Mouse (Mus musculus) liver, embryonic 13.5 days (tissue): ENCODE measurements around the gene Dnajc6. TPM values are rescaled to one million over a fixed set of nuclear protein-coding genes. Genes with fewer than 3 reads are reported as not detected.

ENCODE experiments used
- ATAC-seq: fragments of 200-750 bp; cut with Nextera tagmentation; 2 replicates; pipeline ENCODE4 v1.8.0; 2017; ENCODE audit warnings: low read depth, mild to moderate bottlenecking, moderate number of reproducible peaks, moderate library complexity
- DNase-seq: peaks from one replicate; pipeline ENCODE4 v3.0.0; 2022
- H3K27ac ChIP-seq: fragments of 300-500 bp; sonication (generic); 2 replicates; pipeline ENCODE4 v1.5.1; 2015; ENCODE audit warnings: moderate library complexity, mild to moderate bottlenecking, inconsistent platforms
- H3K27me3 ChIP-seq: fragments of 300-500 bp; sonication (generic); 2 replicates; pipeline ENCODE4 v1.6.1; 2015; ENCODE audit warnings: mild to moderate bottlenecking, inconsistent platforms
- H3K36me3 ChIP-seq: fragments of 300-500 bp; sonication (generic); 2 replicates; pipeline ENCODE4 v1.6.1; 2015; ENCODE audit warnings: mild to moderate bottlenecking, inconsistent platforms
- H3K4me1 ChIP-seq: fragments of 300-500 bp; sonication (generic); replicated peaks from 2 replicates; pipeline ENCODE4 v1.6.1; 2015; ENCODE audit warnings: inconsistent platforms
- H3K4me2 ChIP-seq: fragments of 300-500 bp; sonication (generic); 2 replicates; pipeline ENCODE4 v1.6.1; 2015; ENCODE audit warnings: inconsistent platforms, mild to moderate bottlenecking, moderate library complexity
- H3K4me3 ChIP-seq: fragments of 300-500 bp; sonication (generic); replicated peaks from 2 replicates; pipeline ENCODE4 v1.5.1; 2015; ENCODE audit warnings: mild to moderate bottlenecking, inconsistent platforms
- H3K9ac ChIP-seq: fragments of 300-500 bp; sonication (generic); 2 replicates; pipeline ENCODE4 v1.6.1; 2015; ENCODE audit warnings: mild to moderate bottlenecking, inconsistent platforms
- H3K9me3 ChIP-seq: fragments of 300-500 bp; sonication (generic); replicated peaks from 2 replicates; pipeline ENCODE4 v1.6.1; 2016; ENCODE audit warnings: inconsistent platforms
- WGBS: fragments of 180-500 bp; shearing (Covaris S2); methylation state at CpG from one replicate; pipeline ENCODE4 v1.1.7; 2015; ENCODE audit not compliant: insufficient replicate concordance; 5-methylcytosine and 5-hydroxymethylcytosine counted together
- polyA plus RNA-seq: library from polyadenylated mRNA; unstranded; fragments of >200 nt; fragmentation: Nextera tagmentation; extraction: Ambion mirVana; gene quantifications from 2 replicates; pipeline ENCODE4 v1.2.1, GENCODE M21; 2015

Gene Dnajc6
- 0.12 and 0.14 TPM in 2 replicates for polyA plus RNA-seq

- peak within 1 kb of the TSS; percentile 64 for H3K4me2 ChIP-seq
- H3K27ac ChIP-seq = no peak within 1 kb of the TSS
- no peak within 1 kb of the TSS for H3K9ac ChIP-seq
- 1% methylated on average over 47 of the region's 57 CpGs for WGBS
- DNase-seq (no peak), ATAC-seq (no peak)
- H3K36me3 ChIP-seq = no peaks in the 10 kb centered on the region
- H3K4me3 ChIP-seq = peak within 1 kb of the TSS; percentile 43
- H3K4me1 ChIP-seq = 0 out of 2 replicates have a peak, but pooled peaks cover 4% of the 10 kb centered on the region
- no peaks in the 10 kb centered on the region for H3K9me3 ChIP-seq
- peaks cover 53% of the 10 kb centered on the region for H3K27me3 ChIP-seq
These were observed at the start of gene Dnajc6 for GRCm38 (mm10) chr4:101496534-101497237. TSS of gene Dnajc6 (plus strand) at chr4:101496648.

GRCm38 (mm10) chr4:101448701-101449100 lies 47.7 kb upstream of the Dnajc6 start:
- no peak for DNase-seq
- Histone ChIP-seq H3K4me1 (no peaks in the 10 kb centered on the region), H3K4me2 (no peak overlapping the region), H3K36me3 (no peaks in the 10 kb centered on the region), H3K4me3 (no peak overlapping the region), H3K27ac (no peak overlapping the region), H3K9me3 (no peaks in the 10 kb centered on the region), H3K27me3 (no peaks in the 10 kb centered on the region), H3K9ac (no peak overlapping the region)
- no peak for ATAC-seq
- WGBS = 71% methylated on average over 8 of the region's 8 CpGs

GRCm38 (mm10) chr4:101449344-101449743 lies 47.1 kb upstream of the Dnajc6 start:
- Histone ChIP-seq H3K36me3 (no peaks in the 10 kb centered on the region), H3K27ac (no peak overlapping the region), H3K4me3 (no peak overlapping the region), H3K4me2 (no peak overlapping the region), H3K9ac (no peak overlapping the region), H3K4me1 (no peaks in the 10 kb centered on the region), H3K9me3 (no peaks in the 10 kb centered on the region), H3K27me3 (no peaks in the 10 kb centered on the region)
- ATAC-seq = no peak
- 74% methylated on average over 7 of the region's 7 CpGs for WGBS
- no peak for DNase-seq

GRCm38 (mm10) chr4:101450150-101450780 lies 46.2 kb upstream of the Dnajc6 start:
- no peak overlapping the region for H3K4me3 ChIP-seq

GRCm38 (mm10) chr4:101451089-101451488 lies 45.4 kb upstream of the Dnajc6 start:
- Histone ChIP-seq H3K27me3 (no peaks in the 10 kb centered on the region), H3K27ac (no peak overlapping the region), H3K4me2 (no peak overlapping the region), H3K36me3 (no peaks in the 10 kb centered on the region), H3K9ac (no peak overlapping the region), H3K9me3 (no peaks in the 10 kb centered on the region), H3K4me1 (no peaks in the 10 kb centered on the region), H3K4me3 (no peak overlapping the region)
- WGBS = 57% methylated on average over 4 of the region's 4 CpGs
- ATAC-seq (no peak), DNase-seq (no peak)

More at GRCm38 (mm10) chr4:101450150-101450780, 46.2 kb upstream of the Dnajc6 start:
- Histone ChIP-seq H3K4me2 (no peak overlapping the region), H3K36me3 (no peaks in the 10 kb centered on the region), H3K9ac (no peak overlapping the region), H3K27me3 (no peaks in the 10 kb centered on the region), H3K4me1 (no peaks in the 10 kb centered on the region), H3K27ac (no peak overlapping the region), H3K9me3 (no peaks in the 10 kb centered on the region)
- ATAC-seq (no peak), DNase-seq (no peak)
- WGBS = 82% methylated on average over 20 of the region's 20 CpGs

GRCm38 (mm10) chr4:101452829-101453228 lies 43.6 kb upstream of the Dnajc6 start:
- Histone ChIP-seq H3K36me3 (no peaks in the 10 kb centered on the region), H3K9me3 (no peaks in the 10 kb centered on the region), H3K4me1 (no peaks in the 10 kb centered on the region; the same call in 1 of the 2 replicates), H3K4me3 (no peak overlapping the region), H3K4me2 (no peak overlapping the region), H3K9ac (no peak overlapping the region), H3K27ac (no peak overlapping the region), H3K27me3 (no peaks in the 10 kb centered on the region)
- ATAC-seq = no peak
- DNase-seq = no peak
- 76% methylated on average over 9 of the region's 9 CpGs for WGBS

GRCm38 (mm10) chr4:101457176-101457575 lies 39.3 kb upstream of the Dnajc6 start:
- WGBS = 82% methylated on average over 8 of the region's 8 CpGs
- no peaks in the 10 kb centered on the region for H3K36me3 ChIP-seq

GRCm38 (mm10) chr4:101458341-101458740 lies 38.1 kb upstream of the Dnajc6 start:
- no peak for ATAC-seq
- H3K27me3 ChIP-seq = no peaks in the 10 kb centered on the region
- 29% methylated on average over 2 of the region's 2 CpGs for WGBS
- H3K27ac ChIP-seq = no peak overlapping the region
- H3K4me2 ChIP-seq = no peak overlapping the region
- no peak overlapping the region for H3K4me3 ChIP-seq
- H3K9me3 ChIP-seq = no peaks in the 10 kb centered on the region
- no peaks in the 10 kb centered on the region; the same call in 1 of the 2 replicates for H3K4me1 ChIP-seq
- DNase-seq = peak; percentile 17
- no peak overlapping the region for H3K9ac ChIP-seq
- H3K36me3 ChIP-seq = no peaks in the 10 kb centered on the region

More at GRCm38 (mm10) chr4:101457176-101457575, 39.3 kb upstream of the Dnajc6 start:
- no peaks in the 10 kb centered on the region for H3K9me3 ChIP-seq
- DNase-seq (no peak), ATAC-seq (no peak)
- no peak overlapping the region for H3K4me2 ChIP-seq
- no peaks in the 10 kb centered on the region; the same call in 1 of the 2 replicates for H3K4me1 ChIP-seq
- H3K27ac ChIP-seq = no peak overlapping the region
- no peak overlapping the region for H3K4me3 ChIP-seq
- no peaks in the 10 kb centered on the region for H3K27me3 ChIP-seq
- H3K9ac ChIP-seq = no peak overlapping the region

DNA sequence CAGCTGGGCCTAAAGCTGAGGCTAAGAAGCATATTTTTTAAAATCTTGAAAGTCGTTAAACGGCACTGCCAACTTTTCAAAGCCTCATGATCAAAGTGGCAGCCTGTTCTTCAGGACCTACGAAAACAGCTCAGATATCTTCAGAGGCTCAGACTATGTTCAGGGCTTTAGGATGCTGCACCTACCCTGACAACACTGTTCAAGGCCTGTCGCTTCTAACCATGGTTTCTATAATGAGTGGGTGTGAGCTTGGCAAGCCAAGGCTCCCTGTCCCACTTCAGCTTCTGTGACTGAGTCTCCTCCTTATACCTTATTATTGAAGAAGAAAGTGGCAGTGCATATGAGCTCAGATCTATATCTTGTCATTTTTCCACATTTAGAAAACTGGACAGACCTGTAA lies 37.1 kb upstream of the Dnajc6 start:
- no peaks in the 10 kb centered on the region; the same call in 1 of the 2 replicates for H3K4me1 ChIP-seq
- no peaks in the 10 kb centered on the region for H3K9me3 ChIP-seq
- no peak overlapping the region for H3K27ac ChIP-seq
- H3K9ac ChIP-seq = no peak overlapping the region
- ATAC-seq (no peak), DNase-seq (no peak)
- H3K36me3 ChIP-seq = no peaks in the 10 kb centered on the region
- WGBS = 77% methylated on average over 4 of the region's 4 CpGs
- H3K27me3 ChIP-seq = no peaks in the 10 kb centered on the region
- no peak overlapping the region for H3K4me3 ChIP-seq
- no peak overlapping the region for H3K4me2 ChIP-seq

- no peaks in the 10 kb centered on the region; the same call in 1 of the 2 replicates for H3K4me1 ChIP-seq
- no peaks in the 10 kb centered on the region for H3K27me3 ChIP-seq
- H3K9me3 ChIP-seq = no peaks in the 10 kb centered on the region
- no peaks in the 10 kb centered on the region for H3K36me3 ChIP-seq
- 56% methylated on average over 1 of the region's 1 CpGs for WGBS
- H3K27ac ChIP-seq = no peak overlapping the region
- H3K9ac ChIP-seq = no peak overlapping the region
- ATAC-seq (no peak), DNase-seq (no peak)
- no peak overlapping the region for H3K4me3 ChIP-seq
- no peak overlapping the region for H3K4me2 ChIP-seq
These were observed 36.3 kb upstream of the Dnajc6 start for GRCm38 (mm10) chr4:101460114-101460513.

DNA sequence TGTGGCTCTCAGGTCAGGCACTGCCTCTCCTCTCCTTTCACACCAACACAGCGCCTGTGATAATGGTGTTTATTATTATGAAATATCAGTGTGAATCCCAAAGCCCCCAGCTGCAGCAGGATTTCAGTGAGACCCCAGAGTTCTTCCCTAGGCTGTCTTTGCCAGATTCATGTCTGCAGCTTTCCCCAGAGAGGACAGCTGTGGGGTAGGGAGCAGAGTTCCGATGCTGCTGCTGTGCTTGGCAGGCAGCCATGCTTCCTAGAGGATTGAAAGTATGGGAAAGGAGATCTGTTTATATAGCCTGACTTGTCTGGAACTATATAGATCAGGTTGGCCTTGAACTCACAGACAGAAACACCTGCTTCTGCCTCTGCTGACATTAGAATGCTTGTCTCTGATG lies 34.4 kb upstream of the Dnajc6 start:
- no peak overlapping the region for H3K4me2 ChIP-seq
- no peak overlapping the region for H3K4me3 ChIP-seq
- H3K9ac ChIP-seq = no peak overlapping the region
- 69% methylated on average over 2 of the region's 2 CpGs for WGBS
- H3K4me1 ChIP-seq = no peaks in the 10 kb centered on the region
- H3K36me3 ChIP-seq = no peaks in the 10 kb centered on the region
- no peak for DNase-seq
- no peaks in the 10 kb centered on the region for H3K27me3 ChIP-seq
- ATAC-seq = no peak
- H3K9me3 ChIP-seq = no peaks in the 10 kb centered on the region
- no peak overlapping the region for H3K27ac ChIP-seq
